Comparison of ENCODE assay signal across 16 mouse cellular contexts in the genomic region with DNA sequence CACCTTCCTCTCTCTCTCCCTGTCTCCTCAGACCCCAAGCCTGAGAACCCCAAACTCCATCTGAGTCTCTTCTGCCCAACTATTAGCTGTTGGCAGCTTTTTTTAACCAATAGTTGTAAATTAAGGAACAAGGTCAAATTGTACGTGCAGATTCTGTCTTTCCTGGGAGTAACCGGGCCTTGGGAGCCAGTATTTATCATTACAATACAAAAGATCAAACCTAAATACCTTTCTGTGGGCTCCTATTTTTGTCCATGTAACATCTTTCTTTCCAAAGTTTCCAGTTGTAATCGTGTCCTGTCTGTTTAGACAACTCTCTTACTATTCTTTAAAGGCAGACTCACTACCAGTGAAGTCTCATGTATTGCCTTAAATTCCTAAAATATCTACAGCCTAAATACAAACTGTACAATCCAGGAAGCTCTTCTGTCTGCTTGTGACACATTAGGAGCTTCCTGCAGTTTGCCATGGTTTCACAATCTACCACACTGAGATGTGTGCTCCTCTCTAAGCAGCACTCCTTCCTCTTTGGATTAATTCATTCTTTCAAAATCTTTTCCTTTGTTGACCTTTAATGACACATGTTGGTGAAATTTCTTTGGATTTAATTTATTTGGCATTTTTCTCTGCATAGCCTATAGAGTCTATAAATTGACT. TPM values are rescaled to one million over a fixed set of nuclear protein-coding genes. Genes with fewer than 3 reads are reported as not detected.
"Had no signal": no experiment of that assay in that cellular context is flagged by ENCODE, and none has a peak within 500 bp of the region (broad histone marks: within the 10 kb centered on the region; RNA-seq: fewer than 3 reads in every experiment).

No protein-coding gene starts in this region.

- H3K27ac ChIP-seq: limb, embryonic 13.5 days; liver, embryonic 15.5 days; midbrain, embryonic 13.5 days; neural tube, embryonic 12.5 days had no signal

- H3K4me3 ChIP-seq: limb, embryonic 13.5 days; liver, embryonic 15.5 days; midbrain, embryonic 13.5 days; myocyte; neural tube, embryonic 12.5 days had no signal

- H3K9ac ChIP-seq: limb, embryonic 13.5 days; liver, embryonic 15.5 days; midbrain, embryonic 13.5 days; neural tube, embryonic 12.5 days had no signal

- DNase-seq: kidney, postnatal 25 days; layer of hippocampus, adult 9-11 months; lung, adult 2 months; lung, postnatal 10 days; lung, postnatal 4 days; spleen, adult 18-20 months; thymus, adult 18-20 months; thymus, postnatal 14 days had no signal

- ATAC-seq: midbrain, embryonic 13.5 days had no signal

- H3K4me2 ChIP-seq: limb, embryonic 13.5 days; liver, embryonic 11.5 days; liver, embryonic 15.5 days; midbrain, embryonic 13.5 days; neural tube, embryonic 12.5 days had no signal

- H3K4me1 ChIP-seq: limb, embryonic 13.5 days; liver, embryonic 15.5 days; midbrain, embryonic 13.5 days; neural tube, embryonic 12.5 days had no signal

- H3K9me3 ChIP-seq: limb, embryonic 13.5 days; liver, embryonic 15.5 days; midbrain, embryonic 13.5 days; neural tube, embryonic 12.5 days had no signal

- H3K36me3 ChIP-seq: limb, embryonic 13.5 days; liver, embryonic 15.5 days; midbrain, embryonic 13.5 days; neural tube, embryonic 12.5 days had no signal

- H3K27me3 ChIP-seq: limb, embryonic 13.5 days; liver, embryonic 15.5 days; midbrain, embryonic 13.5 days; neural tube, embryonic 12.5 days had no signal

RNA-seq across cellular contexts. Expression of gene Ifitm7, which starts 34.6 kb away (rescaled TPM):
- total RNA-seq: neutrophil, adult 5-6 weeks had no signal
- polyA plus RNA-seq: liver, embryonic 11.5 days; liver, embryonic 15.5 days; lung, adult 2 months; myocyte; stomach, embryonic 14.5 days had no signal

RNA-seq across cellular contexts. Expression of gene 2900011O08Rik, which starts 34.9 kb away (rescaled TPM):
- total RNA-seq: neutrophil, adult 5-6 weeks had no signal
